Mouse (Mus musculus) liver, embryonic 14.5 days (tissue): ENCODE results near the gene Inhbe.

Experiments used
- CTCF ChIP-seq: IDR thresholded peaks from 2 replicates; pipeline ENCODE4 v1.5.1; 2016; ENCODE audit warnings: antibody characterized with exemption, low read depth, control low read depth
- EP300 ChIP-seq: IDR thresholded peaks from 2 replicates; pipeline ENCODE4 v1.6.1; 2016; ENCODE audit warnings: antibody characterized with exemption, low read depth

DNA sequence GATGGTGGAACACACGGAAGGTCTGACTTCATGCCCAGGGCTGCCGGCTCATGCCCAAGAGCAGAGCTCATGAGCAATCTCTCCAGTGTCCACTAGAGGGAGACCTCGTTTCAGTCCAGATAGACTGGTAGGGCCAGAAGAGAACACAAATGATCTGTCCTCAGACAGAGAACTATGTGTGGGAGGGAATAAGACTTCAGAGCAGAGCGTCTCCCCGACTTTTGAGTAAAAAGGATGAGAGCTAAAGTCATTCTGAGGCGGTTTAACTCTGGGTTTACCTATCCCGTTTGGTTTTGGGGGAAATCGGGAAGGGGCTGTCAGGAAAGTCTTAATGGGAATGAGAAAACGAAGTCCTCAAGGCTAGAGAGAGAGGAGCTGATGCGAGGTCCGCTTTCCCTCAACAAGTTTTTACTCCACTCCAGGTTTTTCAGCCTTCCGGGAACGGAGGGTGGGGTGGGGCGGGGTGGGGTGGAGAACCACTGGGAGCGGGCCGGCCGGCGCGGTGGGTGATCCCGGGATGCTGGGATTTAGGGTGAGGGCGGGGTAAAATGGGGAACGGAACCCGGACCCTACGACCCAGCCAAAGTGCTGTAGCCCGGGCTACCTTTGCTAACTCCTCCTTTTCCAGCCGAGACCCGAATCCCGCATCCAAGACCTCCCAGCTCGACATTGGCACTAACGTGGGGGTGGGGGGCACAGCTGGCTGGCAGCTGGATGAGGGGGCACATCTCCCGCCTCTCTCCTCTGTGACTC, 15.1 kb downstream of the Inhbe start:
- peak; percentile 94 for TF ChIP-seq CTCF
- TF ChIP-seq EP300 = no peak
